Mouse (Mus musculus): ENCODE data around the gene Ttc37. TPM values are rescaled to one million over a fixed set of nuclear protein-coding genes. Genes with fewer than 3 reads are reported as not detected.

Ttc37 gene
- polyA plus RNA-seq (2015; fragmentation: Nextera tagmentation; extraction: Ambion mirVana) = 11.8 and 13.4 TPM in 2 replicates

GRCm38 (mm10) chr13:76098493-76099303, at the start of gene Ttc37, which contains the start of gene Arsk:
Gene Ttc37 (plus strand): TSS chr13:76098734.
Gene Arsk (minus strand): TSS chr13:76098660.
- WGBS = under 1% methylated on average over 34 of the region's 34 CpGs
- Histone ChIP-seq H3K4me3 (replicated peaks) (peak within 1 kb of the TSS; percentile 77), H3K36me3 (no peaks in the 10 kb centered on the region), H3K27me3 (replicated peaks) (no peaks in the 10 kb centered on the region), H3K4me1 (no peaks in the 10 kb centered on the region), H3K9ac (peak within 1 kb of the TSS; percentile 58), H3K9me3 (no peaks in the 10 kb centered on the region), H3K27ac (peak within 1 kb of the TSS; percentile 61), H3K4me2 (peak within 1 kb of the TSS; percentile 55)
- ATAC-seq (ENCODE audit: insufficient read depth, low FRiP score, low read depth) = peak; percentile 96

GRCm38 (mm10) chr13:76055391-76056232, 42.9 kb upstream of the Ttc37 start:
- peak overlapping the region; percentile 21; the same call in 1 of the 2 replicates for H3K9ac ChIP-seq
- H3K27me3 ChIP-seq (replicated peaks) = peaks cover 46% of the 10 kb centered on the region
- no peaks in the 10 kb centered on the region for H3K9me3 ChIP-seq
- H3K4me3 ChIP-seq (replicated peaks) = peak overlapping the region; percentile 45
- H3K27ac ChIP-seq = no peak overlapping the region
- WGBS = under 1% methylated on average over 59 of the region's 59 CpGs
- H3K4me1 ChIP-seq = peaks cover 17% of the 10 kb centered on the region
- peak overlapping the region; percentile 92 for H3K4me2 ChIP-seq
- peak; percentile 90 for ATAC-seq (ENCODE audit: insufficient read depth, low FRiP score, low read depth)
- no peaks in the 10 kb centered on the region for H3K36me3 ChIP-seq

DNA sequence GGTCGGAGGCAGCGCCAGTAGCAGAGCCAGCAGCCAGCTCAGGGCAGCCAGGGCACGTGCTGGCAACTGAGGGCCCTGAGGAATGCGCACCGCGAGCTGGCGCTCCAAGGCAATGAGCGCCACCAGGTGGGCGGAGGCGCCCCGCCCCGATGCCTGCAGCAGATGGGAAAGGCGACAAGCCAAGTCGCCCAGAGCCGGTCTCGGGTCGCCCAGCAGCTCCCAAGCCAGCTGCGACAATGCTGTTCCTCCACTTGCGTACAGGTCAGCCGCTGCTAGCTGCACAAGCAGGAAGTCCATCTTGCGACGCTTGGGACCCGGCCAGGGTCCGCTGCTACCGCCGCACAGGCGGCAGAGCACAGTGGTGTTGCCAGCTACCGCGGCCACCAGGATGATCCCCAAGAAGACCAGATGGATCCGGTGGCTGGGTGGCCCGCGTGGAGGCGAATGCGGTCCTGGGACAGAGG, 42.2 kb upstream of the Ttc37 start:
- peak; percentile 76 for ATAC-seq (ENCODE audit: insufficient read depth, low FRiP score, low read depth)
- Histone ChIP-seq H3K9me3 (no peaks in the 10 kb centered on the region), H3K9ac (peak overlapping the region; percentile 1; the same call in 1 of the 2 replicates), H3K4me2 (peak overlapping the region; percentile 92), H3K27ac (no peak overlapping the region), H3K27me3 (replicated peaks) (peaks cover 46% of the 10 kb centered on the region), H3K36me3 (no peaks in the 10 kb centered on the region), H3K4me3 (replicated peaks) (peak overlapping the region; percentile 45), H3K4me1 (peaks cover 17% of the 10 kb centered on the region)
- WGBS = under 1% methylated on average over 34 of the region's 34 CpGs

- Histone ChIP-seq H3K27me3 (replicated peaks) (peaks cover 46% of the 10 kb centered on the region), H3K4me3 (replicated peaks) (peak within 1 kb of the TSS; percentile 45), H3K27ac (no peak within 1 kb of the TSS), H3K36me3 (no peaks in the 10 kb centered on the region), H3K4me2 (peak within 1 kb of the TSS; percentile 92), H3K4me1 (peaks cover 17% of the 10 kb centered on the region), H3K9ac (peak within 1 kb of the TSS; percentile 1; the same call in 1 of the 2 replicates), H3K9me3 (no peaks in the 10 kb centered on the region)
- no peak for ATAC-seq (ENCODE audit: insufficient read depth, low FRiP score, low read depth)
- WGBS = 19% methylated on average over 10 of the region's 10 CpGs
Measured at GRCm38 (mm10) chr13:76056896-76057266, 41.7 kb upstream of the Ttc37 start, which contains the start of gene Gpr150. Gene Gpr150 (minus strand): TSS chr13:76056996.

- H3K4me2 ChIP-seq = no peak overlapping the region
- peaks cover 46% of the 10 kb centered on the region for H3K27me3 ChIP-seq (replicated peaks)
- no peak overlapping the region for H3K27ac ChIP-seq
- H3K9me3 ChIP-seq = no peaks in the 10 kb centered on the region
- peaks cover 17% of the 10 kb centered on the region for H3K4me1 ChIP-seq
- H3K9ac ChIP-seq = no peak overlapping the region
- H3K4me3 ChIP-seq (replicated peaks) = no peak overlapping the region
- ATAC-seq (ENCODE audit: insufficient read depth, low FRiP score, low read depth) = no peak
- 65% methylated on average over 10 of the region's 10 CpGs for WGBS
- H3K36me3 ChIP-seq = no peaks in the 10 kb centered on the region
Measured at GRCm38 (mm10) chr13:76057267-76058069, 41.1 kb upstream of the Ttc37 start.

GRCm38 (mm10) chr13:76059591-76059990, 38.9 kb upstream of the Ttc37 start:
- Histone ChIP-seq H3K4me2 (no peak overlapping the region), H3K27ac (no peak overlapping the region), H3K36me3 (no peaks in the 10 kb centered on the region), H3K9ac (no peak overlapping the region), H3K4me3 (replicated peaks) (no peak overlapping the region), H3K9me3 (no peaks in the 10 kb centered on the region), H3K27me3 (replicated peaks) (peaks cover 30% of the 10 kb centered on the region), H3K4me1 (peaks cover 17% of the 10 kb centered on the region)
- ATAC-seq (ENCODE audit: insufficient read depth, low FRiP score, low read depth) = no peak
- 86% methylated on average over 4 of the region's 4 CpGs for WGBS

DNA sequence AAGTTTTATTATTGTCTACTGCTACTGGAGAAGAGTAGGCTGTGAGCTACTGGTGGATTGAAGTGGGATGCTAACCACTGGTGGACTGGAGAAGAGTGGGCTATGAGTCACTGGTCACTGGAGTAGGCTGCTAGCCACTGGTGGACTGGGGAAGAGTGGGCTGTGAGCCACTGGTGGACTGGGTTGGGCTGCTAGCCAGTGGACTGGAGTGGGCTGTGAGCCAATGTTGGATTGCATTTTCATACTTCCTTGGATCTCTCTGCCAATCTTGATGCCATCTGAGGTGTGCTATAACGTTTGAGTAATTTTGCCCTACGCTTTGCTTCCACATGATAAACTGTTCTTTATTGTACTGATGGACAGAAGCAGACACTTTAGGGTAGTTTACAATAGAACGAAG, 36.4 kb upstream of the Ttc37 start:
- no peak overlapping the region for H3K27ac ChIP-seq
- H3K36me3 ChIP-seq = no peaks in the 10 kb centered on the region
- no peak overlapping the region for H3K4me2 ChIP-seq
- WGBS = 88% methylated on average over 3 of the region's 3 CpGs
- no peak overlapping the region for H3K4me3 ChIP-seq (replicated peaks)
- no peaks in the 10 kb centered on the region for H3K4me1 ChIP-seq
- no peak for ATAC-seq (ENCODE audit: insufficient read depth, low FRiP score, low read depth)
- peaks cover 12% of the 10 kb centered on the region; the same call in 1 of the 2 replicates for H3K27me3 ChIP-seq (replicated peaks)
- no peaks in the 10 kb centered on the region for H3K9me3 ChIP-seq
- no peak overlapping the region for H3K9ac ChIP-seq

- Histone ChIP-seq H3K4me2 (no peak overlapping the region), H3K9ac (no peak overlapping the region), H3K9me3 (no peaks in the 10 kb centered on the region), H3K4me1 (no peaks in the 10 kb centered on the region), H3K27ac (no peak overlapping the region), H3K36me3 (no peaks in the 10 kb centered on the region), H3K4me3 (replicated peaks) (no peak overlapping the region), H3K27me3 (replicated peaks) (peaks cover 8% of the 10 kb centered on the region; the same call in 1 of the 2 replicates)
- no peak for ATAC-seq (ENCODE audit: insufficient read depth, low FRiP score, low read depth)
- WGBS = 90% methylated on average over 3 of the region's 3 CpGs
Measured at GRCm38 (mm10) chr13:76062569-76062968, 36.0 kb upstream of the Ttc37 start.

- H3K4me3 ChIP-seq (replicated peaks) = no peak overlapping the region
- H3K9ac ChIP-seq = no peak overlapping the region
- H3K4me1 ChIP-seq = no peaks in the 10 kb centered on the region
- no peaks in the 10 kb centered on the region for H3K27me3 ChIP-seq (replicated peaks)
- H3K4me2 ChIP-seq = no peak overlapping the region
- no peaks in the 10 kb centered on the region for H3K9me3 ChIP-seq
- H3K36me3 ChIP-seq = no peaks in the 10 kb centered on the region
- ATAC-seq (ENCODE audit: insufficient read depth, low FRiP score, low read depth) = no peak
- WGBS = 89% methylated on average over 4 of the region's 4 CpGs
- H3K27ac ChIP-seq = no peak overlapping the region
Measured at GRCm38 (mm10) chr13:76063548-76063947, 35.0 kb upstream of the Ttc37 start.

GRCm38 (mm10) chr13:76064363-76064945, 34.1 kb upstream of the Ttc37 start:
- 85% methylated on average over 12 of the region's 13 CpGs for WGBS

GRCm38 (mm10) chr13:76074323-76074722, 24.2 kb upstream of the Ttc37 start:
- no peak overlapping the region for H3K27ac ChIP-seq
- no peaks in the 10 kb centered on the region for H3K4me1 ChIP-seq
- no peak overlapping the region for H3K4me3 ChIP-seq (replicated peaks)
- no peak for ATAC-seq (ENCODE audit: insufficient read depth, low FRiP score, low read depth)
- no peaks in the 10 kb centered on the region for H3K9me3 ChIP-seq
- 0 out of 2 replicates have a peak, but pooled peaks cover 3% of the 10 kb centered on the region for H3K36me3 ChIP-seq
- H3K27me3 ChIP-seq (replicated peaks) = no peaks in the 10 kb centered on the region
- WGBS = 79% methylated on average over 1 of the region's 1 CpGs
- H3K4me2 ChIP-seq = no peak overlapping the region
- H3K9ac ChIP-seq = no peak overlapping the region

More at GRCm38 (mm10) chr13:76064363-76064945, 34.1 kb upstream of the Ttc37 start:
- no peaks in the 10 kb centered on the region for H3K27me3 ChIP-seq (replicated peaks)
- H3K9ac ChIP-seq = no peak overlapping the region
- no peaks in the 10 kb centered on the region for H3K9me3 ChIP-seq
- no peaks in the 10 kb centered on the region for H3K4me1 ChIP-seq
- H3K4me3 ChIP-seq (replicated peaks) = no peak overlapping the region
- no peak; the same call in 1 of the 2 replicates for ATAC-seq (ENCODE audit: insufficient read depth, low FRiP score, low read depth)
- no peaks in the 10 kb centered on the region for H3K36me3 ChIP-seq
- no peak overlapping the region for H3K27ac ChIP-seq
- no peak overlapping the region for H3K4me2 ChIP-seq

Measured in stomach, embryonic 15.5 days (tissue).